Mouse (Mus musculus): ENCODE results near the gene Nap1l1.
"Not testable (repeated sequence)": the region's sequence is repeated elsewhere in the genome, so short reads cannot be mapped to it uniquely, and the experiment has no call there.

The Nap1l1 gene

DNA sequence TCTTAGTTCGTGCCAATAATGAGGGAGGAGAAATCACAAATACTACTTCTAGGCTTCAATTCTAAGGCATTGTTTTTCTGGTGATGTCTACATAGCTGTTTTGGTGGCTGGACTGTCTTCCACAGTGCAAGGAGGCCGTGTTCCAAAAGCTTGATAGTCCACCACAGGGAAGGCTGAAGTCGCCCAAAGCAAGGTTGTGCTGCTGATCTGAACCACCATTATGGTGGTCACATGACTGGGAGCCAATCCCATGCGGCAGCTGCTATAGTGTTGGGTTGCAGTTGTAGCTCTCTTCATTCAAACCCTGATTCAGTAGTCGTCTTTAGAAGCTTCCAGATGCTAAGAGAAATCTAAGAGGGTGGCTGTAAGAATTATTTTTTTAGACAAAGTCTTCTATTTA is 6.6 kb downstream of the Nap1l1 start:
- DNase-seq (ENCODE audit: low spot score): no peak

DNA sequence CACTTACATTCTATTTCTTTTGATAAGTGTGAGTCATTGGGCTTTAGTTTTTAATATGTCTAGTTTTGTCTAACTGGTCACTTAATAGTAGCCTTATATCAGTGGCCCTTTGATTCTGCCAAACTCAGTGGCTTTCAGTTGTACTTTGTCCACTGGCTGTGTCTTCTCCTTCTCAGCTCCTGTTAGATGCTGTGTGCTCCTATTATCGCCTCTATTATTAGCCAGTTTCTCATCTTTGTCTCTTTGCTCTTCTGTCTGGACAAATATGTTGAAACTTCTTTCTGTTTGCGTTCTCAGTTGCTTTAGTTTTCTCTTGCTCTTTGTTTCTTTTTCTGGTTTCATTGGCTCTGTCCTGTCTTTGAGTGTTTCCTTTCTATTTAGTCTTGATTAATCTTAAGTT is 9.6 kb downstream of the Nap1l1 start:
- DNase-seq (ENCODE audit: low spot score): no peak

DNA sequence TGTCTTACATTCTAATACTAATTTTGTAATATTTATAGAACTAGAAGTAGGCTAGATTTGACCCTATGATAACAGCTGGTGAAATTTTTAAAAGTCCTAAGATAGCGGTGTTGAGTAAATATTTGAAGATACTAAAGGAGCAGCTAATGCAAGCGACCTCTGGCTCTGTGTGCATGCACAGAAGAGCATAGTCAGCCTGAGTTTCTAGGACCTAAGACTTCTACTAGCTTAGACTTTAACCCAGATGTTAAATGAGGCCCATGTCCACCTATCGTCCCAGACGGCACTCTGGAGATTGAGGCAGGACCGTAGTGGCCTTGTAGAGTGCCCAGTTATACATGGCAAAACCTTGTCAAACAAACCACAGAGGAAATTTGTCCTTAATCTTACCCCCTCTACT is 11.1 kb downstream of the Nap1l1 start:
- DNase-seq (ENCODE audit: low spot score): no peak

DNA sequence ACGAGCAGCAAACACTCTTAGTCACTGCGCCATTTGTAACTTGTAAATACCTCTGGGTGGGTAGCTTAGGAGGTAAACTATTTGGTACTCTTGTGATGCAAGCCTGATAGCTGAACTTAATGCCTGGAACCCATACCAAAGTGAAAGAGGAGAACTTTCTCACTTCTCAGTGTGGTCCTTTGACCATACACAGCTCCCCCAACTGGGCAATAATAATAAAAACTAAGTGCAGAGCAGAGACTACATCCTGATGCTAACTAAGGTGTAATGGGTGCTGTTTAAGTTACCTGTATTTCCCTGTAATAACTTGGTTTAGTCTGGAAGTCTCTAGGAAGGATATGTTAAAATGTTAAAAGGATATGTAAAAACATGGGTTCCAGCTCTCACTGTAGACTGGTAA is 15.8 kb downstream of the Nap1l1 start:
- DNase-seq (ENCODE audit: low spot score): no peak

DNA sequence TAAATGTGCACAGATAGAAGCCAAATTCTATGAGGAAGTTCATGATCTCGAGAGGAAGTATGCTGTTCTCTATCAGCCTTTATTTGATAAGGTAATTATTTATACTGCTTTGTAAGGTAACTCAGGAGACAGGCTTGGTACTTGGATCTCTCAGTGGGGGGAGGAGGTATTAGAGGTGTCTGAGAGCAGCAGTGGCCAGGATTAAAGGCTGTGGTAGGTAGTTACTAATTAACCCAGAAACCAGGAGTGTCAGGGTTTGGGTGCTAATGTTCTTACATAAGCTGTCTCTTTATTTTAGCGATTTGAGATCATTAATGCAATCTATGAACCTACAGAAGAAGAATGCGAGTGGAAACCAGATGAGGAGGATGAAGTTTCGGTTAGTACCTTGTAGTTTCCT is 17.1 kb downstream of the Nap1l1 start:
- DNase-seq (ENCODE audit: low spot score): not testable (repeated sequence)

DNA sequence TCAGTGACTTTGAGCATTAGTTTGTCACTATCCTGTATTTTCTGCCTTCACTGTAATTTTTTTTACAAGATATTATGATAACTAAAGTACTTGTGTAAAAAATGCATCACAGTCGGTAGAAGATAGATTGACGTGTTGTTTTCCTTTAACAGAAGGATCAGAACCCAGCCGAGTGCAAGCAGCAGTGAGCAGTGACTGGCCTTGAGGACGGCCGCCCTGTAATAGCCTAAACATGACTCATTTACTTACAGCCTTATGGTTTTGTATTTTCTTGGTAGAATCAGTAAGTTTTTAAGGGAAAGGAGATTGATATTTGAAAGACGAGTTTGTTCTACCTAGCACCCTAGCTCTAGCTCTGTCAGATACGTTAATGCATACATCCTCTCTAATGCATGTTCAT is 22.9 kb downstream of the Nap1l1 start:
- DNase-seq (ENCODE audit: low spot score): no peak

DNA sequence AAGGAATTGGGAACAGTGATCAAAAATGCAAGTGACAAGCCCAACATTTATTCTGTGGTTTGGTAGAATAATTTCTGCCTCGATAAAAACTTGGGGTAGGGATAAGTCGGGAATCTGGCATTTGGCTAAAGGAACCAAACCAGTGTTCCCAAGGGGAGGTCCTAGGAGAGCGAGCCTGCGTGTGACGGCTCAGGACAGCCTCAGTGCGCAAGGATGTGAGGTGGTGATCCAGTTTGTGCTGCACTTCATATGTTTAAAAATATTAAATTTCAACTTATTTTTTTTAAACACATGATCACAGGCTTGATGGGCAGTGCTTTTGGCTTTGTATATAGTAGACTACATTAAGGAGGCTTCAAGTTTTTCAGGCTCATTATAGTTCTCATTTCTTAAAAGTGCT is 26.9 kb downstream of the Nap1l1 start:
- no peak for DNase-seq (ENCODE audit: low spot score)

DNA sequence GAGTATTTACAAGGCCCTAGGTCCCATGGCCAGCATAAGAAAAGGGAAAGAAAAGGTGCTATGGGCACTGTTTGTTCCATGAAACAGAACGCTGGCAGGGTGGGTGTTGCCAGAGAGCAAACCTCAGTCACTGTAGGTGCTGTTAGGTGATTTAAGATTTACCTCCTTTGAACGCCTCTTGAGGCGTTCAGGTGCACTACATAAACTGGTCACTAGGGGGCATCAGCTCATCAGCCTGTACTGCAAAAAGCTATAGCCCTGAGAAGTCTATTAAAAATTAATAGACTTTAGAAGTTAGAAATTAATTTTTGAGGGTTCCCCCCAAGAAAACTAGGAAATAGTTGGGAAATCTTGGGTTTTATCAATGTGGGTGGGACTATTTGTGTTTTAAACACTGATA is 30.0 kb downstream of the Nap1l1 start:
- DNase-seq (ENCODE audit: low spot score): peak; percentile 67

DNA sequence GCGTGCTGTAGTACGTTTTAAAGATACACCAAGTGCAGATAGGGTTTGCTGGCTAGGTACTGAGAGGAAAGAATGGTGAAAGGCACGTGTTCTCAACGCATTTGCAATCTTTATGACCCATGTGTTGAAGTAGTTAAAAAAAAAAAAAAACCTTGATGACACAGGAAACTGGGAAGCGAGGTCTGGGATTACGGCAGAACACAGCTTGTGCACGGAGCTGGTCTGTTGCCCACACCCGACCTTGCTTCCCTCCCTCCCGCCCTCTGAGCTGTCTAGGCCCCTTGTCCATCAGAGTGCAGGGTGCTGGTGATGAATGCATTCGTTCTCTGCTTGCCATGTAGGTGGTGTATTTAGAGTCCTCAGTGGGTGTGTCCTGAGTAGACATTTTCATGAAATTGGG is 30.7 kb downstream of the Nap1l1 start:
- no peak for DNase-seq (ENCODE audit: low spot score)

DNA sequence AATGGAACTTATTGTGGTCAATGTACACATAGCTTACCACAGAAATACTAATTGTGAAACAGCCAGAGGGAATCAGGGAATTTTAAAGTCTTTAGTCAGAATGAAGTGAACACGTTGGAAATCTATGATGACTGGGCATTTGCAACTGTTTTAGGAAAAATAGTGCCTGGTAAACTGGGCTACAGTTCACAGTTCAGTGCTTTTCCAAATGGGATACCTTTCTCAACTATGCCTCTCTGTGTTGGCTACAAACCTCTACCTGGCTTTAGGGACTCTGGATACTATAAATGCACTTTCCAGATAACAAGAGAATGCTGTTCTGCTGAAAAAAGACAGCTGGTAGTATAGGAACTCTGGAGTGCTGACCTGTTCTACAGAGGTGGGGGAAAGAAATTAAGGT is 31.6 kb downstream of the Nap1l1 start:
- DNase-seq (ENCODE audit: low spot score): no peak

DNA sequence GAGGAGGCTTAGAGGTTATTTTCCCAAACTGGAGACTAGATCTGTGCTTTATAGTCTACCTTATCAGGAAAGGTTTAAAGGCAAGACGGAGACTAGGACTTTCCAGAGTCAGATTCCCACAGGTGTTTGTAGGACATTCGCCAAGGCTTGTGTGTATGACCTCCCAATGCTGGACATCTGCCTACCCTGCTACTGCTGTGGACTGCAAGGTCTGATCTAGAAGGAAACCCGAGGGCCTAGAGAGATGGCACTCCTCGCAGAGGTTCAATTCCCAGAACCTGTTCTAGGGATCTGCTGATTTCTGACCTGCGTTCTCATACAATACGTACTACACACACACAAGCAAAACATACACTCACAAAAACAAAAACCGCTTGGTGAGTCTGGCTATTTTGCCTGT is 32.4 kb downstream of the Nap1l1 start:
- no peak for DNase-seq (ENCODE audit: low spot score)

DNA sequence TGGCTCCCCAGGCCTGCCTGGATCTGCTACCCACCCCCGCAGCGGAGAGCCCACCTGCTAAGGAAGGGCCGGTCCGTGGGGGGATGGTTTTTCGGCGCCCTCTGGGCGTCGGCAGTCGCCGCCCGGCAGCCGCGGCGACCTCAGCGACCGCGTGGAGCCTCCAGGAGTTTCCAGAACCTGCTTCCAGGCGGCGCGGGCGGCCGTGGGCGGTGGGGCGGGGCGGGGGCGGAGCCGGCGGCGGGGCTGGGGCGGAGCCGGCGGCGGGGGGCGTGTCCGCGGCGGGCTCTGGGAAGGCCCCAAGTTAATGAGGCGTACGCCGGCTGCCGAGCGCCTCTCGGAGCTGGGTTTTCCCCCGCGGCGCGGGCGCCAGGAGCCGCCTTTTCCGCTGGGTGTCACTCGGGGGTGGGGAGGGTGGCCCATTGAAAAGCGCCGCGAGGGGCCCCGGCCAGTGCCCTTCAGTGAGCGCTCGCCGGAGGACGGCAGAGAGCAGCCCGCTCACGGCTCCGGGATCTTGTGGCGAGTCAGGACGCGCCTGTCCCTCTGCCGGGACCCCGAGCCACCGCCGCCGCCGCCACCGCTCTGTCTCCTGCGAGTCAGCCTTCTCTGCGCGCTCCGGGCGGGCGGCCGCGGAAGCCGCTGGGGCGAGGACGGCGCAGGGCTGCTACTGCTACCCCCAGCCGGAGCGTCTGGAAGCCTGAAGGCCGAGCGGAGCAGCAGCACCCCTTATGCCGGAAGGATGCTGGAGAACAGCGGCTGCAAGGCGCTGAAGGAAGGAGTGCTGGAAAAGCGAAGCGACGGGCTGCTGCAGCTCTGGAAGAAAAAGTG is 33.3 kb downstream of the Nap1l1 start, which contains the start of gene Phlda1:
Gene Phlda1, plus strand, starts transcription at position 186 of the 825 bp plus-strand sequence.
- peak; percentile 96 for DNase-seq (ENCODE audit: low spot score)

DNA sequence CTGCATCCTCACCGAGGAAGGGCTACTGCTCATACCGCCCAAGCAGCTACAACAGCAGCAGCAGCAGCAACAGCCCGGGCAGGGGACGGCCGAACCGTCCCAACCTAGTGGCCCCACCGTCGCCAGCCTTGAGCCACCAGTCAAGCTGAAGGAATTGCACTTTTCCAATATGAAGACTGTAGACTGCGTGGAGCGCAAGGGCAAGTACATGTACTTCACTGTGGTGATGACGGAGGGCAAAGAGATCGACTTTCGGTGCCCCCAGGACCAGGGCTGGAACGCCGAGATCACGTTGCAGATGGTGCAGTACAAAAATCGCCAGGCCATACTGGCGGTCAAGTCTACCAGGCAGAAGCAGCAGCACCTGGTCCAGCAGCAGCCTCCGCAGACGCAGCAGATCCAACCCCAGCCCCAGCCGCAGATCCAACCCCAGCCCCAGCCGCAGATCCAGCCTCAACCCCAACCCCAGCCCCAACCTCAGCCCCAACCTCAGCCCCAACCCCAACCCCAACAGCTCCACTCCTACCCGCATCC is 34.0 kb downstream of the Nap1l1 start:
- DNase-seq (ENCODE audit: low spot score): no peak

DNA sequence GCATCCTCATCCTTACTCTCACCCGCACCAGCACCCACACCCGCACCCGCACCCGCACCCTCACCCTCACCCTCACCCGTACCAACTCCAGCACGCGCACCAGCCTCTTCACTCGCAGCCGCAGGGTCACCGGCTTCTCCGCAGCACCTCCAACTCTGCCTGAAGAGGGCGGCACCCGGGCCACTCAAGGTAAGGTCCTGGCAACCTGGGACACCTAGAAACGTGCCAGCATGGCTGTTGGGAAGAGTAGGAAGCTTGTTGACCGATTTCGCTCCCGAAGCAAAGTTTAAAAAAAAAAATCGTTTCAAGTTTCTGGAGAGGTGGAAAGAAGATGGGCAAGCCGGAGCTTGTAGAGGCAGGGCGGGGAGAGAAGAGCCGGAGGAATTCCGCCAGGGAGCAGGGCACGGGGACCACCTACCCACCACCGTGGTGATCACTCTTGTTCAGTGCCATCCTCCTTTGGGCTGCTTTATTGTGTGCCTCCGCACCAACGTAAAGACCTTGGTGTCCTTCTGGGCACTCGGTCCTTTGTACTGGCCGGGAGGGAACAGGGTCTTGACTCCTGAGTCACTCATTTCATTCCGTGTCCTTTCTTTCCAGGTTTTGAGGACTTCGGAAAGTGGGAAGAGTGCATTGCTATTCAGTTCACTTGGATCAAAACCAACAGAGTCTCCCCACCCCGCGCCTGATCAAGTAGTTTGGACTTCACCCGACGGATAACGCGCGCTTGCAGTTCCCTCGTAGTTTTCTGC is 34.6 kb downstream of the Nap1l1 start:
- peak; percentile 67 for DNase-seq (ENCODE audit: low spot score)

DNA sequence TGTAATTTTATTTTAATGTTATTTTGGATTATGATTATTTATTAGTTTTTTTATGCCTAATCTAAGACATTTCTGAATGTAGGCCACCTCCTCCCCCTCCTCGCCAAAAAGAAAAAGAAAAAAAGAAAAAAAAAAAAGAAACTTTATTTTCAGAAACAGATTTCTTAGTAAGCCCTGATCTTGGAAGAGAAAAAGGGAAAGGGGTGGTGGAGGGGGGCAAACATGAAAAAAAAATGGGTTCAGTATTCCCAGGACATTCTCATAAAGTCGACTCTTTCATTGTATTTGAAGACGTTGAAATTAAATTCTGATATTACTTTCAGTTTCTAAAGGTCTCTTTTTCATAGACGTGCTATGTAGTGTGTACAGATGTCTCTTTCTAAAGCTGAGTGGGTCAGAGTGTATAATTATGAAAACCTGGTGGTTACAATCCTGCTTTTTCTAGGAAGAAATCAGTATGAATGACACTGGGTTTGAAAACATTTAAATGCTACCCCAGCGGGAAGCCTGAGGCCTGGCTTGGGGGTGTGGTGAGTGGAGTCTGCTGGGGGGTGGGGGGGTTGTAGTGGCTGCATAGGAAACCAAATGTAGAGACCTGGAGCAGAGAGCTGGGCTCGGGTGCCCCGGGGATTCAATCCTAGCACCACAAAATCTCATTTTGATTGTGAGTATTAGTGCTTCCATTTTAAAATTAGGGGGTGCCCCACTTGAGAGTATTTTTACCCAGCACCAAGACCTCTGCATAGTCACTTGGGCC is 35.5 kb downstream of the Nap1l1 start:
- no peak for DNase-seq (ENCODE audit: low spot score)

DNA sequence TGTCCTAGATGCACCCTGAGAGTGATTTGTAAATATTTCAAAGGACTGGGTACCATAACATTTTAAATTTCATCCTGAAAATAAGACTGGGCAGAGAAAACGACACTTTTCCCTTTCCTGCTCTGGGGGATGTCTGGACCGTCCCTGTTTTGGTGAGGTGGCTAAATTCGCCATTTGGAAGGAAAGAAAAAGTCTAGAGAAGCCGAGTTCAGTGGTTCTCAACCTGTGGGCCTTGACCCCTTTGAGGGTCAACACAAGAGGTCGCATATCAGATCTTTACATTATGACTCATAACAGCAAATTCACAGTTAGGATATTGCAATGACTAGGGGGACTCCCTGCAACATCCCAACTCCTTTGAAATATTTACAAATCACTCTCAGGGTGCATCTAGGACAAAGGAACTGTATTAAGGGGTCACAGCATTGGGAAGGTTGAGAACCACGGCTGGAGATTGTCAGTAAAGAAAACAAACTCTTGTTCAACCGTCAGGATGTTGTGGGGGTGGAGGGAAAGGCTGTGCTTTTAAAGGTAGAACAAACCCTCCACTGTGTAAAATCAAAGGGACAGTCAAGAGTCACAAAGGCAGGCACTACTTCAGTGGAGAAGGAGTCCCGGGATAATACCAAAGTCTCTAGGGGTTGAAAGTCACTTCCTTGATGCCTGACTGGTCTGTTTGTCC is 36.2 kb downstream of the Nap1l1 start:
- DNase-seq (ENCODE audit: low spot score): no peak

DNA sequence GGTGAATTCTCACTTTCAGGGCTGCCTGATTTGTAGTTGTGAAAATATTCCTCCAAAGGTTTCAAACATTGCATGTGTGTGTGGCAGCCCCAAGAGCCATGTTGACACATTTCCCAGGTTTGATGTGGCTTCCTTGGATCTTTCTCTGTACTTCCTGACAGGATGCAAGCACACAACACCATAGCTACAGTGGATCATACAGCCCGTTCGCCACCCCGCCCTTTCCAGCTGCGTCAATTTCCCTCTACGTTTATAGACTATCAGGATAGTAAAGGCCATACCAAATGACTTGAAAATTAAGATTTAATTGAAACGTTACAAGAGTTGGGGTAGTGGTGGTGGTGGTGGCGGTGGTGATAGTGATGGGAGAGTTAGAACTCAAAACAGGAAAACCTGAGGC is 37.0 kb downstream of the Nap1l1 start:
- no peak for DNase-seq (ENCODE audit: low spot score)

DNA sequence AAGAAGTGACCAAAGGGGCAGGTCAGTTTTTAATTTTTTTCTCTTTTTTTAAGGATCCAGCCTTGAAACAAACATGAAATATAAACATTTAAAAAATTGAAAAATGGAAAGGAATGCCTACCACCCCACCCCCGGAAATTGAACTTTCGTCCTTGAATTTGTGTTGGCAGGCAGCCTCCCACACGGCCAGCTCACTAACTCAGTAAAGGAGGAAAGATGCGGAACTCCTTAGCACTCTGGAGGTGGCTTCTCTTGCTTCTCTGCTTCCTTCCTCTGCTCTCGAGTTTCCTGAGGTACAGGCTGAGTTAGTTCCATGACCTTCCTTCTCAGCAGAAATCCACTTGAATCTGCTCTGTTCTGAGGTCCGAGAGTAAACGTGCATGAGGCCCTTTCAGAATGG is 37.8 kb downstream of the Nap1l1 start:
- no peak for DNase-seq (ENCODE audit: low spot score)

DNA sequence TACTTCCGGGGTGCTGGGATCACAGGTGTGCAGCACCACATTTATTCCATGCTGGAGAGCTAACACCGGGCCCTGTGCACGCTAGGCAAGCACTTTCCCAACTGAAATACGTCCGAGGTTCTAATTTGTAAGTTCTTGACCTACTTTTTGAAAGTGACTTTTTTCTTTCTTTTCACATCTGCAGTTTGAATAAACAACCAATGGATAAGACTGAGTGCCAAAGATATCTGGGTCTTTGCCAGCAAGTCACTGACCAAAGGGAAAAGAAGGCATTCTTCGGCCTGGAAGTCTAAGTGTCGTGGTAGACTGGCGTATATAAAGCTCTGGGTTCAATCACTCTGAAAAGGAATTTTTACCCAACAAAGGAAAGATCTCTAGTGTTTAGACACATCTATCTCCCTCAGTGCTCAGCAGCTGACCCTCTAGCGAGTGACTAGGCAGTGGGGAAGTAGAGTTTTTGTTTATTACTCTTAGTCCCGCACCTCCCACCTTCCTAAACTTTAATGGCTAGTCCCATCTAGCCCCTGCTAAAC is 39.1 kb downstream of the Nap1l1 start:
- DNase-seq (ENCODE audit: low spot score): no peak

DNA sequence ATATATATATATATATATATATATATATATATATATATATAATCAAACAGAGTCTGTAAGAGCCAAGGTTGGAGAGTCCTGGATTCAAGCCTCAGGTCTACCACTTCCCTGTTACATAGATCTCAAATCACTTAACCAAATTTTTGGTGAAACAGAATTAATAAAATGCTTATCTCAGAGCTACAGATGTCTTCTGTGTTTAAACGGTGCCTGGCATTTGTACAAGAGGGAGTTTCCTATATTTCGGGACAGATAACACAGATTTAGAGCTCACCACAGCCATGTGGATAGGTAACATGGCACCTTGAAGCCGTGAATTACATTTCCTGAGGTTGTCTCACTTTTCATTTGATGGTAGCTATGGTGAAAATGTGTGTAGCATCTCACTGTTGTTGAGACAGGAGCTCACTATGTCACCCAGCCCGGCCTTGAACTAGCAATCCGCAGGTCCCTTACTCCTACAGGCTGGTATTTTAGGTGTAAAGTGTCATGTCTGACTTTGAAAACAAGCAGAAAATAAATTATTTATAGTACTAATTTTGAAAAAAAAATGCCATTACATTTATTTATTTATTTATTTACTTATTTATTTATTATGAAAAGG is 41.4 kb downstream of the Nap1l1 start:
- DNase-seq (ENCODE audit: low spot score): no peak

All from ovary, postnatal 36 days (tissue).